Mouse (Mus musculus) small intestine, adult 2 months (tissue): ENCODE measurements around the gene Lhfpl2. TPM values are rescaled to one million over a fixed set of nuclear protein-coding genes. Genes with fewer than 3 reads are reported as not detected.

ENCODE experiments used
- H3K27ac ChIP-seq: fragments of 200-500 bp; 2 replicates; pipeline ENCODE4 v1.5.1; 2012; ENCODE audit warnings: low read depth, low read length, control low read depth, inconsistent platforms; ENCODE audit not compliant: insufficient read depth
- H3K27me3 ChIP-seq: fragments of 200-500 bp; 2 replicates; pipeline ENCODE4 v1.6.1; 2012; ENCODE audit warnings: mild to moderate bottlenecking, moderate library complexity, low read length, inconsistent platforms; ENCODE audit not compliant: control insufficient read depth, insufficient read depth
- H3K36me3 ChIP-seq: fragments of 200-500 bp; 2 replicates; pipeline ENCODE4 v1.6.1; 2012; ENCODE audit warnings: mild to moderate bottlenecking, low read length, control low read depth, inconsistent platforms; ENCODE audit not compliant: control insufficient read depth, insufficient read depth
- H3K4me1 ChIP-seq: fragments of 200-500 bp; 2 replicates; pipeline ENCODE4 v1.6.1; 2012; ENCODE audit warnings: low read length, inconsistent platforms, mixed read lengths; ENCODE audit not compliant: control insufficient read depth, insufficient read depth, insufficient read length
- H3K4me3 ChIP-seq: fragments of 200-500 bp; 2 replicates; pipeline ENCODE4 v1.5.1; 2012; ENCODE audit warnings: low read depth, mild to moderate bottlenecking, control low read depth, inconsistent platforms, low read length, moderate library complexity
- CTCF ChIP-seq: fragments of 200-500 bp; IDR thresholded peaks from 2 replicates; pipeline ENCODE4 v1.5.1; 2012; ENCODE audit warnings: low read depth, mild to moderate bottlenecking, control low read depth, inconsistent platforms, low read length, moderate library complexity, mixed read lengths; ENCODE audit not compliant: insufficient replicate concordance, insufficient read length; ENCODE audit errors: extremely low read depth
- POLR2A ChIP-seq: fragments of 200-500 bp; IDR thresholded peaks from 2 replicates; pipeline ENCODE4 v1.6.1; 2012; ENCODE audit warnings: low read depth, mild to moderate bottlenecking, control low read depth, inconsistent platforms, low read length, moderate library complexity
- WGBS: fragments of 180-500 bp; shearing (Covaris S2); methylation state at CpG from one replicate; pipeline ENCODE4 v1.1.7; 2018; 5-methylcytosine and 5-hydroxymethylcytosine counted together
- polyA plus RNA-seq: library from polyadenylated mRNA; depleted of rRNA; stranded (reverse); fragments of >200 nt; gene quantifications from 2 replicates; pipeline ENCODE4 v1.2.3, GENCODE M21; 2012

Lhfpl2 gene
- polyA plus RNA-seq, 1 experiment = 71.0 TPM

GRCm38 (mm10) chr13:94077136-94078018 is 19.8 kb downstream of the Lhfpl2 start:
- TF ChIP-seq CTCF (no peak), POLR2A (no peak)
- H3K27ac ChIP-seq = no peak overlapping the region
- no peak overlapping the region for H3K4me3 ChIP-seq
- no peaks in the 10 kb centered on the region for H3K36me3 ChIP-seq
- no peaks in the 10 kb centered on the region; the same call in 1 of the 2 replicates for H3K4me1 ChIP-seq
- 43% methylated on average over 14 of the region's 14 CpGs for WGBS
- H3K27me3 ChIP-seq = no peaks in the 10 kb centered on the region

GRCm38 (mm10) chr13:94083196-94083595 is 25.6 kb downstream of the Lhfpl2 start:
- Histone ChIP-seq H3K4me3 (no peak overlapping the region), H3K27ac (no peak overlapping the region), H3K27me3 (no peaks in the 10 kb centered on the region), H3K36me3 (no peaks in the 10 kb centered on the region), H3K4me1 (peaks cover 4% of the 10 kb centered on the region; the same call in 1 of the 2 replicates)
- 81% methylated on average over 8 of the region's 8 CpGs for WGBS
- TF ChIP-seq CTCF = no peak
- TF ChIP-seq POLR2A = no peak

- H3K27me3 ChIP-seq = no peaks in the 10 kb centered on the region
- no peaks in the 10 kb centered on the region for H3K36me3 ChIP-seq
- H3K4me3 ChIP-seq = no peak overlapping the region
- 61% methylated on average over 15 of the region's 15 CpGs for WGBS
- TF ChIP-seq CTCF = no peak
- no peak for TF ChIP-seq POLR2A
- peaks cover 4% of the 10 kb centered on the region; the same call in 1 of the 2 replicates for H3K4me1 ChIP-seq
- H3K27ac ChIP-seq = no peak overlapping the region
Observed at GRCm38 (mm10) chr13:94084220-94085126, 26.9 kb downstream of the Lhfpl2 start.

DNA sequence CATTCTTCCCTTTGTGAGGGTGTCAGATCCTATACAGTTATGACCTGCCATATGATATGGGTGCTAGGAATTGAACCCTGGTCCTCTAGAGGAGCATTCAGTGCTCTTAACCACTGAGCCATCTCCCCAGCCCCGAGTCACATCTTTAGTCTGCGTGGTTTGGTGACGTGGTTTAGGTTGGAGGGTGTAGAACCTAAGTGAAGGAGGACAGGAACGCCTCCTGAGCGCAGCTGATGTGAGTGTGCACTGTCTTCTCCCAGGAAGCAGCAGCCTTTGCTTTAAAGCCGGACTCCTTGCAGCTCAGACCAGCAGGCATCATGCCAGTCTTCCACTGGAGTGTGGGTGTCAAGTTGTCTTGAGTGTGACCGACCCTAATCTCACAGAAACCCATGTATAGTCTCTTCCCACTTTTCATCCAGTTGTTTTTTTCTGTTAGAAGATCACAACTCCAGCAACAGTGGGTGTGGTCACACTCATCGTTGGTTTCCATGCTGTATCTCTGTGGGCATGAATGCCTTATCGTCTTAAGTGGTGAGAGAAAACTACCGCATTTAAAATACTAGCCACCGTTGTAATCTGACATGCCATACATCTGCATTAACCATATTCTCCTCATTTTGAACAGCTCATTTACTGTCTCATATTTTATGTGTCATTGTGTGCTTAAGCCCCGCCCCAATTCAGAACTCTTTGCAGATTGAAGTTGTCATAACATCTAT is 28.7 kb downstream of the Lhfpl2 start:
- Histone ChIP-seq H3K27me3 (no peaks in the 10 kb centered on the region), H3K27ac (no peak overlapping the region), H3K36me3 (no peaks in the 10 kb centered on the region), H3K4me3 (no peak overlapping the region), H3K4me1 (peaks cover 4% of the 10 kb centered on the region; the same call in 1 of the 2 replicates)
- TF ChIP-seq POLR2A (no peak), CTCF (no peak)
- WGBS = 64% methylated on average over 12 of the region's 12 CpGs

- no peak overlapping the region for H3K27ac ChIP-seq
- H3K36me3 ChIP-seq = no peaks in the 10 kb centered on the region
- WGBS = 17% methylated on average over 9 of the region's 9 CpGs
- no peak overlapping the region for H3K4me3 ChIP-seq
- peaks cover 4% of the 10 kb centered on the region; the same call in 1 of the 2 replicates for H3K4me1 ChIP-seq
- no peaks in the 10 kb centered on the region for H3K27me3 ChIP-seq
- TF ChIP-seq POLR2A = no peak
- TF ChIP-seq CTCF = no peak
Observed at GRCm38 (mm10) chr13:94087061-94087460, 29.5 kb downstream of the Lhfpl2 start.

DNA sequence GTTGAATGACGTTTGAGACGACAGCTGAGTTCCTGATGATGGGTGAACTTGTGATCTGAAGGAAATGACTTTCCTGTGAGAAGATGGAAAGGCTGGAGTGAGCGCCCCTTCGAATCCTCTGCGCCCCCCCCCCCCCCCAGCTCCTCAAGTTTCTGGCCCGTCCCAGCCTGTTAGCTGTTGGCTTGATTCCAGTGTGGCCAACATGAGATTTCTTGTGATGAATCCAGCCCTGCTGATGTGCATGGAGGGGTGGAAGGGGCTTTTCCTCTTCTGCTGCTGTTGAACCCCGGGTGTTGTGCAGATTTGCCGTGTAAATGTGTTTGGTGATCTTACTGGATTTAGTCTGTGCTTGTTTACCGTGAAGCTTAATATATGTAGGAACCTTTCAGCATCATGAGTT is 31.2 kb downstream of the Lhfpl2 start:
- H3K36me3 ChIP-seq = no peaks in the 10 kb centered on the region
- TF ChIP-seq CTCF = no peak
- TF ChIP-seq POLR2A = no peak
- no peak overlapping the region for H3K4me3 ChIP-seq
- peaks cover 7% of the 10 kb centered on the region; the same call in 1 of the 2 replicates for H3K4me1 ChIP-seq
- H3K27me3 ChIP-seq = no peaks in the 10 kb centered on the region
- 85% methylated on average over 9 of the region's 9 CpGs for WGBS
- no peak overlapping the region for H3K27ac ChIP-seq
